Mouse (Mus musculus) spleen, adult 2 months (tissue): ENCODE measurements around the gene Megf9. TPM values are rescaled to one million over a fixed set of nuclear protein-coding genes. Genes with fewer than 3 reads are reported as not detected.

ENCODE experiments used
- DNase-seq, 2 experiments: peaks; one replicate each; pipeline versions ENCODE4 v3.0.0 to v3.0.0-alpha.2; 2012 to 2021; ENCODE audit warnings: low spot score in 2 of 2, low read depth in 1 of 2
- H3K27ac ChIP-seq: fragments of 200-500 bp; 2 replicates; pipeline ENCODE4 v1.5.1; 2012; ENCODE audit warnings: low read length, inconsistent platforms; ENCODE audit not compliant: insufficient read depth
- H3K27me3 ChIP-seq: fragments of 200-500 bp; 2 replicates; pipeline ENCODE4 v1.6.1; 2012; ENCODE audit warnings: mild to moderate bottlenecking, moderate library complexity, low read length, inconsistent platforms; ENCODE audit not compliant: control insufficient read depth, insufficient read depth
- H3K36me3 ChIP-seq: fragments of 200-500 bp; 2 replicates; pipeline ENCODE4 v1.6.1; 2012; ENCODE audit warnings: mild to moderate bottlenecking, low read length, inconsistent platforms; ENCODE audit not compliant: control insufficient read depth, insufficient read depth
- H3K4me1 ChIP-seq: fragments of 200-500 bp; 2 replicates; pipeline ENCODE4 v1.6.1; 2011; ENCODE audit warnings: inconsistent platforms; ENCODE audit not compliant: control insufficient read depth, insufficient read depth, insufficient read length
- H3K4me3 ChIP-seq: fragments of 200-500 bp; 2 replicates; pipeline ENCODE4 v1.5.1; 2011; ENCODE audit warnings: mild to moderate bottlenecking, inconsistent platforms; ENCODE audit not compliant: insufficient read depth, insufficient read length; ENCODE audit errors: extremely low read depth
- CTCF ChIP-seq: fragments of 200-500 bp; IDR thresholded peaks from 2 replicates; pipeline ENCODE4 v1.5.1; 2011; ENCODE audit warnings: mild to moderate bottlenecking, inconsistent platforms; ENCODE audit not compliant: insufficient read depth, insufficient read length, insufficient replicate concordance; ENCODE audit errors: extremely low read depth
- POLR2A ChIP-seq: fragments of 200-500 bp; IDR thresholded peaks from 2 replicates; pipeline ENCODE4 v1.6.1; 2011; ENCODE audit warnings: low read depth, low read length, inconsistent platforms
- WGBS: fragments of 180-500 bp; shearing (Covaris S2); methylation state at CpG from one replicate; pipeline ENCODE4 v1.1.7; 2018; 5-methylcytosine and 5-hydroxymethylcytosine counted together
- polyA plus RNA-seq: library from polyadenylated mRNA; depleted of rRNA; stranded (reverse); fragments of >200 nt; gene quantifications from 2 replicates; pipeline ENCODE4 v1.2.3, GENCODE M21; 2012; rRNA removed

Megf9 gene
- polyA plus RNA-seq: 4.1 and 6.2 TPM in 2 replicates

- Histone ChIP-seq H3K27ac (peak within 1 kb of the TSS; percentile 60), H3K27me3 (peaks cover 2% of the 10 kb centered on the region; the same call in 1 of the 2 replicates), H3K36me3 (no peaks in the 10 kb centered on the region), H3K4me3 (peak within 1 kb of the TSS; percentile 88), H3K4me1 (peaks cover 6% of the 10 kb centered on the region; the same call in 1 of the 2 replicates)
- TF ChIP-seq POLR2A (peak; percentile 0; the same call in 1 of the 2 replicates), CTCF (no peak)
- peak; percentile 93 to 98 for DNase-seq
- WGBS: 1% methylated on average over 46 of the region's 46 CpGs
Observed at GRCm38 (mm10) chr4:70534891-70535269, at the start of gene Megf9. Megf9 (minus strand) TSS chr4:70534995.

- 52% methylated on average over 3 of the region's 3 CpGs for WGBS
- no peak overlapping the region for H3K4me3 ChIP-seq
- no peak for TF ChIP-seq CTCF
- TF ChIP-seq POLR2A: no peak
- no peaks in the 10 kb centered on the region; the same call in 1 of the 2 replicates for H3K4me1 ChIP-seq
- peak in 1 of 2 experiments; percentile 6 for DNase-seq
- no peaks in the 10 kb centered on the region for H3K36me3 ChIP-seq
- H3K27ac ChIP-seq: no peak overlapping the region
- no peaks in the 10 kb centered on the region for H3K27me3 ChIP-seq
Observed at GRCm38 (mm10) chr4:70579654-70580053, 44.9 kb upstream of the Megf9 start.

- H3K36me3 ChIP-seq: no peaks in the 10 kb centered on the region
- H3K27ac ChIP-seq: no peak overlapping the region
- WGBS: 20% methylated on average over 3 of the region's 3 CpGs
- no peaks in the 10 kb centered on the region; the same call in 1 of the 2 replicates for H3K4me1 ChIP-seq
- no peaks in the 10 kb centered on the region for H3K27me3 ChIP-seq
- DNase-seq: no peak
- H3K4me3 ChIP-seq: no peak overlapping the region
- TF ChIP-seq POLR2A: no peak
- TF ChIP-seq CTCF: no peak
Observed at GRCm38 (mm10) chr4:70578301-70578700, 43.5 kb upstream of the Megf9 start.

DNA sequence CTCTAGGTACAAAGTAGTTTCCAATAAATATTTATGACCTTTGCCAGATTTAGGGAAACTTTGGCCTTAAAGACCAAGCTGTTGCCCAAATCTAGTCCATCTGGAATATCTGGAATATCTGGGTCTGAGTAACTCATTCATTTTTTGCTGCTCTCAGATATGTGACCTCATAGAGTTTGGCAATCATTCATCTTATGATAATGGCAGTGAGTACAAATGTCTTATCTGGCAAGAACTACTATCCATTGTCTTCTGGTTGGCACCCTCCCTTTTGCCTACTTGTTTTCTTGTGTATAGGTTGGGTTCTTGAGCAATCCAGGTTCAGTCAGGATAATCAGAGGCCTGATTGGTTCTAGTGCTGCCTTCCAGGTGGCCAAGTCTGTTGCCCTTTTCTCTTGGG, 41.3 kb upstream of the Megf9 start:
- Histone ChIP-seq H3K36me3 (no peaks in the 10 kb centered on the region), H3K27ac (no peak overlapping the region), H3K4me3 (no peak overlapping the region), H3K4me1 (no peaks in the 10 kb centered on the region; the same call in 1 of the 2 replicates), H3K27me3 (no peaks in the 10 kb centered on the region)
- no peak for TF ChIP-seq POLR2A
- no peak for TF ChIP-seq CTCF
- DNase-seq: no peak

- no peak for DNase-seq
- H3K4me3 ChIP-seq: no peak overlapping the region
- 94% methylated on average over 2 of the region's 2 CpGs for WGBS
- no peaks in the 10 kb centered on the region; the same call in 1 of the 2 replicates for H3K4me1 ChIP-seq
- H3K27ac ChIP-seq: no peak overlapping the region
- no peaks in the 10 kb centered on the region for H3K27me3 ChIP-seq
- no peaks in the 10 kb centered on the region for H3K36me3 ChIP-seq
- TF ChIP-seq POLR2A: no peak
- no peak for TF ChIP-seq CTCF
Observed at GRCm38 (mm10) chr4:70573926-70574325, 39.1 kb upstream of the Megf9 start.

- no peaks in the 10 kb centered on the region for H3K36me3 ChIP-seq
- no peak overlapping the region for H3K4me3 ChIP-seq
- H3K27ac ChIP-seq: no peak overlapping the region
- WGBS: 72% methylated on average over 2 of the region's 2 CpGs
- no peaks in the 10 kb centered on the region for H3K27me3 ChIP-seq
- no peak for DNase-seq
- TF ChIP-seq POLR2A (no peak), CTCF (no peak)
- no peaks in the 10 kb centered on the region for H3K4me1 ChIP-seq
Observed at GRCm38 (mm10) chr4:70553888-70554287, 19.1 kb upstream of the Megf9 start.

DNA sequence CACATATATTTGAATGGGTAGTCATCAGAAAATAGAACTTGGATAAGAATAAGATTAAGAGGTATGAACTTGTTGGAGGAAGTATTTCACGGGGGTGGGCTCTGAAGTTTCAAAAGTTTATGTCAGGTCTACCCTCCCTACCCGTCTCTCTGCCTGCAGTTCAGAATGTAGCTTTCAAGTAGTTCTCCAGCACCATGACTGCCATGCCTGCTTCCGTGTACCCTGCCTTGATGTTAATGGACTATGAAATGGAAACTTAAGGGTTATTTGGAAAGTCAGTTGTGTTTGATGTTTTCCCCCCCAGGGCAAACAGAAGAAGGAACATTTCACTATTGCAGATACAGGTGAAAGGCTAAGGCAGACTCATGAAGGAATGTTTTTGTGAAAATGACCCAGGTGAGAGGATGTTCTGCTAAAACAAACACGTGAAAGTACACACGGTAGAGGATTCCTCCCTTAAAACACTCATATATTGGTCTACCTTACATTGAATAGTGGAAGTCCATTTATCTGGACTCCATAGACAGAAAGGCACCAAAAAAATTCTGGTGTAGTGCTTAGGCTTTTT, 18.5 kb upstream of the Megf9 start:
- H3K36me3 ChIP-seq: no peaks in the 10 kb centered on the region
- DNase-seq: no peak
- H3K4me3 ChIP-seq: no peak overlapping the region
- 88% methylated on average over 5 of the region's 5 CpGs for WGBS
- no peak overlapping the region for H3K27ac ChIP-seq
- no peak for TF ChIP-seq POLR2A
- no peak for TF ChIP-seq CTCF
- H3K27me3 ChIP-seq: no peaks in the 10 kb centered on the region
- H3K4me1 ChIP-seq: no peaks in the 10 kb centered on the region
